Mouse (Mus musculus) heart, postnatal 0 days (tissue): ENCODE results near the gene 2310011J03Rik.

Source experiments
- CTCF ChIP-seq: IDR thresholded peaks from 2 replicates; pipeline ENCODE4 v1.5.1; 2016; ENCODE audit warnings: antibody characterized with exemption, control low read depth, low read depth
- EP300 ChIP-seq: IDR thresholded peaks from 2 replicates; pipeline ENCODE4 v1.6.1; 2016; ENCODE audit warnings: antibody characterized with exemption, low read depth

DNA sequence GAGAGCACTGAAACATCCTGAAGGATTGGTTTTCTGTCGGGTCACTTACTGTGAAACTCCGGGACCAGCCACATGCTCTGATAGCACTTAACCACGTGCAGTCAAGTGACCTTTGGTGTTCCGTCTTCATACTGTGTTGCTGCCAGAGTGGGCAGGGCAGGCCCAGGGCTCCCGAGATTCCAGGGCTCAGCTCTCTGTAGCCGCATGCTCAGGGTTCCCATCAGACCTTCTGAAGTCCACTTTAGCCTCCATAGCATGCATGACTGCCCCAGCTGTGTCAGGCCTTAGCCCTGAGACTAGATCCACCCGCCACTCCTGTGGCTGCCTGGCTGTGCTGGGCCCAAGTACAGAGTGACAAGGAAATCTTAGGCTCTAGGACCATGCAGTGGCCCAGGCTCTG lies 39.0 kb downstream of the 2310011J03Rik start:
- TF ChIP-seq EP300: no peak
- no peak for TF ChIP-seq CTCF
